Mouse (Mus musculus) forebrain, embryonic 13.5 days (tissue): ENCODE results near the gene Peli2. TPM values are rescaled to one million over a fixed set of nuclear protein-coding genes. Genes with fewer than 3 reads are reported as not detected.

Experiments used
- ATAC-seq: fragments of 200-750 bp; cut with Nextera tagmentation; 2 replicates; pipeline ENCODE4 v1.8.0; 2017
- H3K27ac ChIP-seq: fragments of 300-500 bp; sonication (generic); 2 replicates; pipeline ENCODE4 v1.5.1; 2015; ENCODE audit warnings: inconsistent platforms, mild to moderate bottlenecking, moderate library complexity
- H3K27me3 ChIP-seq: fragments of 300-500 bp; sonication (generic); 2 replicates; pipeline ENCODE4 v1.6.1; 2015; ENCODE audit warnings: mild to moderate bottlenecking, inconsistent platforms
- H3K36me3 ChIP-seq: fragments of 300-500 bp; sonication (generic); 2 replicates; pipeline ENCODE4 v1.6.1; 2015; ENCODE audit warnings: mild to moderate bottlenecking, inconsistent platforms; ENCODE audit not compliant: poor library complexity, severe bottlenecking
- H3K4me1 ChIP-seq: fragments of 300-500 bp; sonication (generic); 2 replicates; pipeline ENCODE4 v1.6.1; 2015; ENCODE audit warnings: inconsistent platforms
- H3K4me2 ChIP-seq: fragments of 300-500 bp; sonication (generic); 2 replicates; pipeline ENCODE4 v1.6.1; 2015; ENCODE audit warnings: inconsistent platforms, mild to moderate bottlenecking, moderate library complexity
- H3K4me3 ChIP-seq: fragments of 300-500 bp; sonication (generic); 2 replicates; pipeline ENCODE4 v1.5.1; 2015; ENCODE audit warnings: mild to moderate bottlenecking, inconsistent platforms
- H3K9ac ChIP-seq: fragments of 300-500 bp; sonication (generic); 2 replicates; pipeline ENCODE4 v1.6.1; 2015; ENCODE audit warnings: mild to moderate bottlenecking, inconsistent platforms
- H3K9me3 ChIP-seq: fragments of 300-500 bp; sonication (generic); replicated peaks from 2 replicates; pipeline ENCODE4 v1.6.1; 2016; ENCODE audit warnings: inconsistent platforms
- WGBS: fragments of 180-500 bp; shearing (Covaris S2); methylation state at CpG from one replicate; pipeline ENCODE4 v1.1.7; 2015; 5-methylcytosine and 5-hydroxymethylcytosine counted together
- polyA plus RNA-seq: library from polyadenylated mRNA; unstranded; fragments of >200 nt; fragmentation: Nextera tagmentation; extraction: Ambion mirVana; gene quantifications from 2 replicates; pipeline ENCODE4 v1.2.1, GENCODE M21; 2015

Peli2 gene
- polyA plus RNA-seq, 1 experiment from 2014 or later = 8.5 TPM

DNA sequence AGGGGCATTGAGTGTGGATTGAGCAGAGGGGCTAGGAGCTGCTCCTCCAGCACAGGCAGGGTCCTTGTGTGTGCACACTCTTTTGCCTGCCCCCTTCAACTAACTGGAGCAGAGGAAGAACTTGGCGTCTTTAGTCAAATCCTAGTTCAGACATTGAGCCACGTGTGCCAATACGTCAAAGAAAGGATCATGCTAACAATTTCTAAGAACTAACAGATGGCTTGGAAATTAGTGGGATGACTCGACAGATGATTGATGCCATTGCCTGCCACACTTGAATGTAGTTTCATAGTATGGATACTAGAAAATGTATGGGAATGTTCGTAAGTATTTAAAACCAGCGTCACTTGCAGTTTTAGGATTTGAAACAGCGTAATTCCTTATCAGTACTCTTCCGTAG, 54.5 kb downstream of the Peli2 start:
- Histone ChIP-seq H3K36me3 (no peaks in the 10 kb centered on the region), H3K9me3 (no peaks in the 10 kb centered on the region), H3K4me3 (no peak overlapping the region), H3K4me1 (peaks cover 14% of the 10 kb centered on the region), H3K9ac (no peak overlapping the region), H3K4me2 (no peak overlapping the region), H3K27ac (no peak overlapping the region), H3K27me3 (no peaks in the 10 kb centered on the region)
- no peak for ATAC-seq
- WGBS = 86% methylated on average over 8 of the region's 8 CpGs

DNA sequence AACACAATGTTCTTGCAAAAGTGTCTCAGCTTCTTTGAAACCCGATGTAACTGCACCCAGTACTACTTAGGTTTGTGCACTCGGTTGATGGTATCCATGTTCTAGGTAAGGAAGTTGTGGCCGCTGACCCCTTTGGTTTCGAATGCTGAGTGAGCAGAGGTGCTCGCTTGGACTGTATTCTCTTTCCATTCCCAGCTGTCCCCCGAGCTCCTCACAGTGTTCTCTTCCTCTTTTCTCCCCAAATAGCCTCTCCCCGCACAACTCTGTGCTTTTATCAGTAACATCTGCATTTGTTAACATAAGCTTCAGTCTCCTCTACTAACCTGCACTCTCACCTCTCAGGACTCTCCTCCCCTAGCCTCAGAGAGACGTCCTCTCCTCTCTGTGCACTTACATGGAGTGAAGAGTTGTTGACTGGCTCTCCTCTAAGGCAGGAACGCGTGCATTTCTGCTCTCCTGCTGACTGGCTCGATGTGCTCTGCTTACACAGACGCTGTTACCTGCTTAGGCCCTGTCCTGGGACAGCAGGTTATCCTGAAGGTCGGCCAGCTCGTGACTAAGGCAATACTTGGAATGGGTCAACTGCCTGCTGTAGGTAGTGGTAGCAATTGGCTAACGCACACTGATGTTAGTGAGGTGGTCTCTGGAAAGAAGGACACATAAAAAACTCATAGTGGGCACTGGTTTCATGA, 57.8 kb downstream of the Peli2 start:
- no peaks in the 10 kb centered on the region for H3K27me3 ChIP-seq
- peaks cover 10% of the 10 kb centered on the region for H3K36me3 ChIP-seq
- H3K9me3 ChIP-seq = peaks cover 14% of the 10 kb centered on the region
- WGBS = 89% methylated on average over 15 of the region's 15 CpGs
- no peaks in the 10 kb centered on the region for H3K4me1 ChIP-seq
- H3K9ac ChIP-seq = no peak overlapping the region
- no peak overlapping the region for H3K4me2 ChIP-seq
- no peak overlapping the region for H3K4me3 ChIP-seq
- ATAC-seq = no peak
- H3K27ac ChIP-seq = no peak overlapping the region

DNA sequence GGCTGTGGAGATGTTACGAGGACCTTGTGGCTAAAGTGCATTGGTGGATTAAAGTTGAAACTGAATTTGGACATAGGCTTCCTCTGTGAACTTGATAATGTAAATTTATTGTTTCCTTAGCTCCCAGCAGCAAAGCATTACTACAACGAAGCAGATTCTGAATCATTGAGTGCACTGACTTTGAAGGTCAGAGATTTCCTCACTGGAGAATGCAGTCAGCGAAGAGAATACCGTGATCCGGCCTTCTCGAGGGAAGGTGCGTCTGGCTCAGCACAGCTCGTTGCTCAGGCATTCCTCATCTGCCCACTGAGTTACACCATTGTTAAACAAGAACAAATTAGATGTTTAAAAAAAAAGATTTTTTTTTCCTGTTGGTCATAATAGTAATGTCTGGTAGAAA, 58.4 kb downstream of the Peli2 start:
- WGBS = 90% methylated on average over 8 of the region's 8 CpGs
- H3K4me2 ChIP-seq = no peak overlapping the region
- H3K27me3 ChIP-seq = no peaks in the 10 kb centered on the region
- no peak overlapping the region for H3K4me3 ChIP-seq
- no peak for ATAC-seq
- H3K27ac ChIP-seq = no peak overlapping the region
- peaks cover 14% of the 10 kb centered on the region for H3K9me3 ChIP-seq
- H3K4me1 ChIP-seq = no peaks in the 10 kb centered on the region
- H3K9ac ChIP-seq = no peak overlapping the region
- H3K36me3 ChIP-seq = peaks cover 12% of the 10 kb centered on the region

DNA sequence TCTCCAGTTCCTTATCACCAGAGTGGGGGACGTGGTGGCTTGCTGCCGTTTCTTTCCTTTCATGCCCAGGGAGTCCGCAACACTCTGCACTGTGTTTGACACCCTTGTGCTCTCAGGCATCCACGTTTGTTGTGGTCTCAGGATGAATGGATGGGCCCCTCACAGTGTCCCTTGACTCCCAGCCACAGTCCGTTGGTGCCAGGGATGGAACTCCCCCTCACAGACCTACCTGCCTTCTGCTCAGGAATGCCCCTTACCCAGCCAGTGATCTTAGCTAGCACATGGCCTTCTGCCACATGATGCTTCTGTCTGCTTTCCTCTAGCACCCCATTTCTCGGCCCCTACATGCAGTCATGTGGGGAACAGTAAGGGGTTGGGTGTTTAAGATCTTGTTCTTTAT, 65.7 kb downstream of the Peli2 start:
- H3K27me3 ChIP-seq = no peaks in the 10 kb centered on the region
- peaks cover 14% of the 10 kb centered on the region for H3K9me3 ChIP-seq
- no peaks in the 10 kb centered on the region for H3K4me1 ChIP-seq
- no peak for ATAC-seq
- H3K36me3 ChIP-seq = peaks cover 24% of the 10 kb centered on the region
- H3K4me2 ChIP-seq = no peak overlapping the region
- no peak overlapping the region for H3K9ac ChIP-seq
- H3K4me3 ChIP-seq = no peak overlapping the region
- WGBS = 84% methylated on average over 6 of the region's 6 CpGs
- no peak overlapping the region for H3K27ac ChIP-seq

DNA sequence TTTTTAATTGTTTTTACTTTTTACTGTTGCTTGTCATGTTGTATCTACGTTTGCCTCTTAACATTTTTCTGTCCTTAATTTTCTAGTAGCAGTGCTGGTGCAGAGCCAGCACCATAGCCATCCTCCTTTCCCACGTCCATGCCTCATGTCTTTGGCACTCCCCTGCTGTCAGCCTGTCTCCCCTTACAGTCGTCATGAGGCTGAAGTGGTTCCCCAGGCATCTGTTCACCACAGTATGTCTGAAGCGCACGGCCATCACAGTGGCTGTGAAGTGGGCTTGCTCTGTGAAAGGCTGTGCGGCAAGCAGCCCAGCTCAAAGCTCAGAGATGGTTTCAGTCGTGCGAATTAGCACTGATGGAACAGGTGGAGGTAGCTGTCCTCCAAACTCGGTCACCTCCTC, 66.5 kb downstream of the Peli2 start:
- Histone ChIP-seq H3K36me3 (peaks cover 24% of the 10 kb centered on the region), H3K4me3 (no peak overlapping the region), H3K27ac (no peak overlapping the region), H3K27me3 (no peaks in the 10 kb centered on the region), H3K4me2 (no peak overlapping the region), H3K9ac (no peak overlapping the region), H3K9me3 (peaks cover 13% of the 10 kb centered on the region; the same call in 1 of the 2 replicates), H3K4me1 (no peaks in the 10 kb centered on the region)
- no peak for ATAC-seq
- 77% methylated on average over 9 of the region's 9 CpGs for WGBS

DNA sequence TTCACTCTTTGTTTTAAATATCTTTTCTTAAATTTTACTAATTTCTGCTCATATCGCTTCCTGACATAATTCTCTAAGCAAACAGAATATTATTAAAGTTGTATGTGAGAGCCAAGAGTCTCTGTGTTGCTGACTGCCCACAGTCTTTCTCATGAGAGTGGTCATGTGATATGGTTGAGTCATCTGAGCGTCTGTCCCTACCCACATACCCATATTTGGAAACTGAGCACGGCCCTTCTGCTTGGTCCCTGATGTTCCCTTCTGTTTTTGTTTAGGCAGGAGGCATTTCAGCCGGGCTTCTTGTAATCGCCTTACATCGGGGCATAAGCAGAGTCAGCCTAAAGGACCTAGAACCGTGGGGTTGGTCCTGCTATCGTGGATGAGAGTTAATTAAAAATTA, 68.7 kb downstream of the Peli2 start:
- no peaks in the 10 kb centered on the region for H3K4me1 ChIP-seq
- H3K4me2 ChIP-seq = no peak overlapping the region
- H3K36me3 ChIP-seq = peaks cover 12% of the 10 kb centered on the region
- no peaks in the 10 kb centered on the region for H3K27me3 ChIP-seq
- H3K4me3 ChIP-seq = no peak overlapping the region
- no peak for ATAC-seq
- no peak overlapping the region for H3K27ac ChIP-seq
- no peak overlapping the region for H3K9ac ChIP-seq
- no peaks in the 10 kb centered on the region for H3K9me3 ChIP-seq
- 81% methylated on average over 8 of the region's 8 CpGs for WGBS

DNA sequence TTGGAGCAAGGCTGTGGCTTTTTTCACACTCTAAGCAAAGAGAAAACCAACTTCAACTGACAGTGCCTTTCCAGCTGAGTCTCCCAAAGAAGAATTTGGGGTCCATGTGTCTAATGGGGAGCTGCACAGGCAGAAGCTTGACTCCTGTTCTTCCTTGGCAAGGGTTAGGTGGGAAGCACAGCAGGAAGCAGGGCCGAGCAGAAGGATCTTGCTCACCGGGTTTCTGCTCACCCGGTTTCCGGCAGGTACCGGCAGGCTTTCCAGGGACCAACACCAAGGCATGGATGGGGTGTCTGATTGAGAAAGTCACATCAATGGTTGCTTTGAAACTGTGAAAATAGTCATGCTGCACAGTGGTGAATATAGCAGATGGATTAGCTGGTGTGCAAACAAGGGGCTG, 70.3 kb downstream of the Peli2 start:
- H3K9me3 ChIP-seq = no peaks in the 10 kb centered on the region
- no peaks in the 10 kb centered on the region for H3K36me3 ChIP-seq
- ATAC-seq = no peak
- no peak overlapping the region for H3K27ac ChIP-seq
- 90% methylated on average over 5 of the region's 5 CpGs for WGBS
- no peak overlapping the region for H3K9ac ChIP-seq
- peaks cover 4% of the 10 kb centered on the region; the same call in 1 of the 2 replicates for H3K4me1 ChIP-seq
- no peaks in the 10 kb centered on the region for H3K27me3 ChIP-seq
- no peak overlapping the region for H3K4me2 ChIP-seq
- no peak overlapping the region for H3K4me3 ChIP-seq

DNA sequence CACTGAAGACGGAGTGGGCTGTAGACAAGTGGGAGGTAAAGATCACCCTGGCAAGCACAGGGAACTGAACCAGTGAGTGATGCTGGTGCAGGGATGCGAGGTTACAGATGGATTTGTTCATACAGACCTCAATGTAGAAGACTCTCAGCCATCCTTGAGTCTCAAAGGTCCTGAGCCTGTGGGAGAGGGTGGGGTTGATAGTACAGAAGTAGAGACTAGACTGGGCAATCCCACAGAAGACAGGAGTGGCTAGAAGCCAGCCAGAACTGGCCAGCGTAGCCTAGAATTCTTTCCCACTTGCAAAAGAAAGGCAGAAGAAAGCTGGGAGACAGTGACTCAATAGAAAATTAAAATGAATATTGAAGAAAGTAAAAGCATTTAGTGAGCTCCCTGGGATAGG, 71.3 kb downstream of the Peli2 start:
- no peak overlapping the region for H3K27ac ChIP-seq
- no peak overlapping the region for H3K9ac ChIP-seq
- no peak overlapping the region for H3K4me2 ChIP-seq
- peaks cover 12% of the 10 kb centered on the region for H3K4me1 ChIP-seq
- ATAC-seq = no peak
- H3K36me3 ChIP-seq = no peaks in the 10 kb centered on the region
- WGBS = 92% methylated on average over 3 of the region's 3 CpGs
- H3K4me3 ChIP-seq = no peak overlapping the region
- H3K27me3 ChIP-seq = no peaks in the 10 kb centered on the region
- no peaks in the 10 kb centered on the region for H3K9me3 ChIP-seq

DNA sequence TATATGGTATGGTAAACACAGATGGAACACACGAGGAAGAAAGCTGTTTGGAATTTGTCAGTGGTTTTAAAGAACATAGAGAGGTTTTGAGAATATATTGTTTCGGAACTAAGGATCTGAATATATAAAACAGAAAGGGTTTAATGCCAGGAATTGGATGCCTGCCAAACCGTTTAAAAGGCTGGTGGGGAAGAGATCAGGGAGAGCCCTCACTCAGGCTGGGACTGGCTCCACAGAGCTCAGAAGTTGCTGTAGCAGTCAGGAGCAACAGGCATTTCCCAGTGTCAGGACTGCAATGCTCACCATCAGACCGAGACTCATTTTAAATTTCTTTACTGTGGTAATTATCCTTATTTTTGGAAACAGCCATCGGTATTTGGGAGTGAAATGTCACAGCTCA, 76.2 kb downstream of the Peli2 start:
- no peak overlapping the region for H3K4me3 ChIP-seq
- 18% methylated on average over 5 of the region's 5 CpGs for WGBS

DNA sequence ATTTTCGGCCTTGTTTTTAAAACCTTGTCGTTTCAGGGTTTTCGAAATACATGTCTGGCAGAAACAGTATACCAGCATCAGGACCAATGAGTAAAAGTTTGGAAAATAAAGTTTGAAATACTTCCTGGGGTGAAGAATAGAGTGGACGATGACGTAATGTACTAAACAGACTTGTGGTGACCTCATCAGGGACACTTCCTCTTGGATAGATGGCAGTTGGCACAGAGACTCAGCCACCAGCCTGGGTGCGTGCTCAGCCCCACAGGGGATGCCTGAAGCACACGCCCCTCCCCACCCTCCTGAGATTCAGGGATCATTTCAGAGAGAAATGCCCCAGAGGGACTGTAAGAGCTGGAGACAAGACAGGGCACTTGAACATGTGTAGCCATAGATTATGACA, 76.7 kb downstream of the Peli2 start:
- Histone ChIP-seq H3K36me3 (no peaks in the 10 kb centered on the region), H3K27me3 (no peaks in the 10 kb centered on the region), H3K4me2 (no peak overlapping the region), H3K9me3 (no peaks in the 10 kb centered on the region), H3K4me3 (no peak overlapping the region), H3K9ac (no peak overlapping the region), H3K4me1 (peaks cover 44% of the 10 kb centered on the region), H3K27ac (no peak overlapping the region)
- peak; percentile 36; the same call in 1 of the 2 replicates for ATAC-seq
- 65% methylated on average over 7 of the region's 7 CpGs for WGBS

More for the DNA sequence above, 76.2 kb downstream of the Peli2 start:
- Histone ChIP-seq H3K9me3 (no peaks in the 10 kb centered on the region), H3K4me2 (no peak overlapping the region), H3K27me3 (no peaks in the 10 kb centered on the region), H3K27ac (no peak overlapping the region; the same call in 1 of the 2 replicates), H3K9ac (no peak overlapping the region), H3K36me3 (no peaks in the 10 kb centered on the region), H3K4me1 (peaks cover 40% of the 10 kb centered on the region)
- ATAC-seq = peak; percentile 61; the same call in 1 of the 2 replicates

DNA sequence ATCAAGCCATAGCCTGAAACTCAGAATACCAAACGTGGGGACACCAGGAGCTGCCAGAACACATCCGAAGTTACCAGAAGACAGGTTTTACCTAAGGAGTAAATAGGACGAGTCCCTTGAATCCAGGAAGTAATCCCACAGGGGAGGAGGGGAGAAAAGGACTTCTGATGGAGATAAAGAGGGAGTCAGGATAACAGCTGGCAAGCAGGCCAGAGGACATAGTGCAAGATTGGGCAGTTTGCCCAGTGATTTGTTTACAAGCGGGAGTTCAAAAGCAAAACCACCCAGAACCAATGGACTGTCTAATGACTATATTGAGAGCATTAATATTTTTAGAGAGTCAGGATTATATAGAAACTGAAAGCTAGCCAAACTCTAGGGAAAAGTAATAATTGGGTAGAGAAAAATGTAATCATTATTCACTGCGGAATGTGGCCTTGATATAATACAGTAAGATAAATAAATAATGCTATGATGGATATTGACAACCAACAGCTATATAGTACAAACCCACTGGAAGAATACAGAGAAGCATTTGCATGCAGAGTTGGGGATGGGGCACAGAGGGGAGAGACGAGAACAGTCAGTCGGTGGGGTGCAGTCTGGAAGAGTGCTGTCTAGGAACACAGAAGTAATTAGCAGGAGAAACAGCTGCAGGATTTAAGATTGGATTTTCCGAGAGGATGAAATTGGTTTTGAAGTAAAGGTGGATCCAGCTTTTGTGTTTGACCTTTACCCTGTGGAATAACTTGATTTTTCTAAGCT, 77.7 kb downstream of the Peli2 start:
- no peaks in the 10 kb centered on the region for H3K36me3 ChIP-seq
- no peaks in the 10 kb centered on the region for H3K27me3 ChIP-seq
- peaks cover 50% of the 10 kb centered on the region for H3K4me1 ChIP-seq
- no peak overlapping the region for H3K4me3 ChIP-seq
- 46% methylated on average over 8 of the region's 8 CpGs for WGBS
- 0 out of 2 replicates have a peak, but pooled peaks have one; percentile 29 for ATAC-seq
- no peaks in the 10 kb centered on the region for H3K9me3 ChIP-seq
- no peak overlapping the region for H3K9ac ChIP-seq
- no peak overlapping the region for H3K27ac ChIP-seq
- no peak overlapping the region for H3K4me2 ChIP-seq

DNA sequence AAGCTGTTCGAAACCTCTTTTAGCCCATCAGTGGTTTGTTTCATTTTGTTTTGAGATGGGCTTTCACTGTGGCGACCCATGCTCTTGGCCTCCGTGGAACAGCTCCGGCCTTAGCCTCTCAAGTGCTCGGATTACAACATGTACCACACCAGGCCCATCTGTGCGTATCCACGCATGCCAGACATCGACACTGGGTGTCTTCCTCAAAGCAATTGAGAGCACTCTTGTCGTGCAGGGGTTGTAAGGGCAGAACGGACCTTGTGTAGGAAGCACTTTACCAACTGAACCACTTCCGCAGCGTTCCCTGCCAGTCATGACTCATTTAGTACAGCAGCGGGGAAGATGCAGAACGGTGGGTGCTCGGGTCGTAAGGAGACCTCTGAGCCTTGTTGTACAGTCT, 78.3 kb downstream of the Peli2 start:
- H3K27ac ChIP-seq = no peak overlapping the region
- 68% methylated on average over 16 of the region's 16 CpGs for WGBS
- H3K36me3 ChIP-seq = no peaks in the 10 kb centered on the region
- H3K9ac ChIP-seq = no peak overlapping the region
- no peaks in the 10 kb centered on the region for H3K27me3 ChIP-seq
- no peaks in the 10 kb centered on the region for H3K9me3 ChIP-seq
- ATAC-seq = no peak
- H3K4me2 ChIP-seq = no peak overlapping the region
- H3K4me3 ChIP-seq = no peak overlapping the region
- peaks cover 50% of the 10 kb centered on the region for H3K4me1 ChIP-seq
